Mouse (Mus musculus) T-cell, adult 2 months (primary cell): ENCODE measurements around the gene Manba.

Experiments used
- DNase-seq: peaks from one replicate; pipeline ENCODE4 v3.0.0; 2022; ENCODE audit warnings: low spot score

The Manba gene

GRCm38 (mm10) chr3:135531762-135532161, 46.4 kb downstream of the Manba start:
- no peak for DNase-seq

DNA sequence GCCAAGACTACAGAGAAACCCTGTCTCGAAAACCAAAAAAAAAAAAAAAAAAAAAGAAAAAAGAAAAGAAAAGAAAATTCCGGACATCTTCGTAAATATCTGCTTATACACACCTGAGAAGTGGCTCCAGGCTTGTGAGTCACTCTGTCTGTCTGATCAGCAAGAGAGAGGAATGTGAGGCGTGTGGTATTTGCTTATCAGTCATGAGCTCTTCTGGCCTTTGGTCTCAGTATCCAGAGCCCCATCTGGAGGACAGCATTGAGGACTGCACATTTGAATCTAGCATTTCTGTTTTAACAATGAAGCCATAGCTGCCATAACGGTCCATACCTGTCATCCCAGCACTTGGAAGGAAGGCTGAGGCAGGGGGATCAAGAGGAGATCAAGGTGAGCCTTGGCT, 48.7 kb downstream of the Manba start:
- DNase-seq, result no peak

GRCm38 (mm10) chr3:135546212-135546923, 61.0 kb downstream of the Manba start:
- DNase-seq, result no peak

GRCm38 (mm10) chr3:135547298-135547697, 61.9 kb downstream of the Manba start:
- DNase-seq, result no peak

- DNase-seq, result no peak
Observed at GRCm38 (mm10) chr3:135552874-135553273, 67.5 kb downstream of the Manba start.

GRCm38 (mm10) chr3:135555192-135555591, 69.8 kb downstream of the Manba start:
- no peak for DNase-seq

DNA sequence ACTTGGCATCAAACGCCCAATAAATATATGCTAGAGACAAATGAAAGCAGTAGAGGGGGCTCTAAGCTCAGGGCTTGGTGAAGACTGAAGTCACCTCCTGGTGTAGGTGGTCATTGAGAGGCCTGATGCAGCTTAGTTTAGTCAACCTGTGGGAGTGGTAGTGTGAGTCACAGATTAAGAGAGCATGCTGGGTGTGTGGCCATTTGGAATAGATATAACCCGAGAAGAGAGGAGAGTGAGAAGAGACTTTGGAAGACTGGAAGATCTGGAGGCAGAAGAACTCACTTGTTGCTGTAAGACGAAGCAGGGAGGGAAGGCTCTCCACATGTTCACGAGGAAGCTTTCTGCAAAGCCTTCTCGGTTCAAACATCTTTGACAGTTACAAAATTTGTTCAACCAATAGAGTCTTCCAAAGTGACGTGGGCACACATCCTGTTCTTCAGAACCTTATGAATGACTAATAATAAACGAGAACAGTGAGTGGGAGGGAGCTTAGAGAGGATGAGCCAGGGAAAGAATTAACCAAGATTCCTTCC, 70.7 kb downstream of the Manba start:
- DNase-seq, result no peak

GRCm38 (mm10) chr3:135556851-135557662, 71.6 kb downstream of the Manba start:
- no peak for DNase-seq

GRCm38 (mm10) chr3:135562036-135562435, 76.6 kb downstream of the Manba start:
- DNase-seq, result no peak

DNA sequence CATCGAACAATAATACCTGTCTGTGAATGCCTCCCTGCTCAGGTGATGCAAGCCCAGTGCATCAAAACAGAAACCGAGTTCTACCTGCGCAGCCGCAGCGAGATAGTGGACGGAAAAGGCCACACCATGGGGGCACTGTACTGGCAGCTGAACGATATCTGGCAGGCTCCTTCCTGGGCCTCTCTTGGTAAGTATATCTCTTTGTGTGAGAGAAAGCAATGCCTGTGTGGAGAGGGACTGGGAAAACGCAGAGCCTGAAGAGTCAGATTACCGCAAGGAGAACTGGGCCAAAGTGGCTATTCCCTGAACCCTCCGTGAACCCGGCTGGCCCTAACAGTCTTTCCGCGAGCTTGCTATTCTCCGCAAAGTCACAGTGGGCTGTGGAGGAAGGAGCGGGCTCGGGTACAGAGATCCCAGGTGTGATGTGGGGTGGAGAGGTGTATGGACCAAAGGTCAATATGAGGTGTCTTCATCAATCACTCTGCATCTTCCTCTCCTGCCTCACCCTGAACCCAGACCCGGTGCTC, 77.8 kb downstream of the Manba start:
- DNase-seq, result no peak

- DNase-seq, result no peak
Observed at GRCm38 (mm10) chr3:135564706-135565105, 79.3 kb downstream of the Manba start.

GRCm38 (mm10) chr3:135565306-135565705, 79.9 kb downstream of the Manba start:
- DNase-seq, result no peak

GRCm38 (mm10) chr3:135567888-135568287, 82.5 kb downstream of the Manba start:
- no peak for DNase-seq

- no peak for DNase-seq
Observed at GRCm38 (mm10) chr3:135568633-135569032, 83.2 kb downstream of the Manba start.

DNA sequence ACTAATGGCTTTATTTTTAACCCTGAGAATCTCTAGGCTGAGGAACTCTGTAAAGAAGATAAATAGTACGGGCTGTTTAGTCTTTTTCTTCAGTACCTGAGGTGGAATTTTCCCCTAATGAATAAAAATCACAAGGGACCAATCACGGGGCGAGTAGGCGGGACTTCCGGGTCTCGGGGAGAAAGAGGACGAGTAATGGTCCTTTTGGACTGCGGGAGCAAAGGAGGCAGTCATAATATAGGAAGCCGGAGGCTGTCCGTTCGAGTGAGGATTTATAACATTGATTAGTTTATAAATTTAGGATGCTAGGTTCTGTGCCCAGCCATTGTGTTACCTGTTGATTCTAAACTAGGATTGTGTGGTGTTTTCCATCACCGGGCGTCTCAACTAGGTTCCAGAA, 86.1 kb downstream of the Manba start:
- DNase-seq, result no peak

GRCm38 (mm10) chr3:135573051-135573450, 87.6 kb downstream of the Manba start:
- DNase-seq, result no peak

DNA sequence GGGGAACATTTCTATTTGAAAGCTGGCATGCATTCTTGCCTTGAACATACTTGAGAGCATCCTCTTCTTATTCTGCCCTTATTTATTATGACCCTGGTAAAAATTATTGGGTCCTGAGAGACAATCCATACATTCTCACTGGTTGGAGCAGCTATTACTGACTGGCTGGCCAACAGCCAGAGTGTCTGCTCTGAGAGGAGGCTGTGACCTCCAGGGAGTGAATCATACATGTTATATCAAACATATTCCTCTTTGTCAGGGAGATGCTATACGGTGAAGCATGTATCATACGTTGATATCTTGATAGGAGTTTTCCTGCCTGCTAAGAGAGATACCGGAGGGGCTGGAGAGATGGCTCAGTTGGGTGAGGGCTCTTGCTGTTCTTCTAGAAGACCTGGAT, 89.7 kb downstream of the Manba start:
- no peak for DNase-seq

DNA sequence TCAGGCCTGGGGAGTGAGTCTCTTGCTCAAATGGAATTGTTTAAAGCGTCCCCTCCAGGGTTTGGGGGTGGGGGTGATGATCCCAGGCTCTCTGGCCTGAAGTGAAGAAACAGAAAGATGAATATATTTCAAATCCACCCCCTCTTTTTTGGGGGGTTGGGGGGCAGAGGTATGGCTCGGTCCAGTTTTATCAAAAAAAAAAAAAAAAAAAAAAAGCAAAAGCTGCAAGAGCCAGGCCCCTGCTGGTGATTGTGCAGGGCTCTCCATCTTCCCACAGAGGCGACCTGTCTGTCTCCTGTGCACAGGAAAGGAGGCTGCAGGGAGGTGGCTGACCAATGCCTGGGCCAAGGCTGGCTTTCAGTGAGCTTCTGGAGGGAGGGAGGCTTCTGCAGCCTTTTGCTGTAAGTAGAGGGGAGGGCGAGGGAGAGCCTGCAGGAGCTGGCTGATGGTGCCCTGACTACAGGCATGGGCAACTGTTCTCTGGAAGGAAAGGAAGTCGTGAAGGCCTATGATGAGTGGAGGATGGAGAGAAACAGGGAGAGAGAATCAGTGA, 93.3 kb downstream of the Manba start:
- DNase-seq, result no peak

DNA sequence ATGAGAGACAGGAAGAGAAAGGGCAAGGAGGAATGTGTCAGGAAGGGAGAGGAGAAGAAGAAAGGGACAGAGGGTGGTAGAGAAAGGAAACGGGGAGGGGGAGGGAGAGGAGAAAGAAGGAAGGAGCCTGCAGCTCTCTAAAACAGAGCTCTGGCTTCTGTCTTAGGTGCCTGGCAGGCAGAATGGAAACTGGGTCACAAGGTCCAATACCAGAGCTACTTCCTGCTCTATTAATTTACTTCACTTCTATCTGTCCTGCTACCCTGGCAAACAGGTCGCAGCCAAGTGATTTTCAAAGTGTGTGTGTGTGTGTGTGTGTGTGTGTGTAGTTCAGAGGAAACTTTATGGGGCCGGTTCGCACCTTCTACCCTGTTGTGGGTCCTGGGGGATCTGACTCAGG, 93.8 kb downstream of the Manba start:
- DNase-seq, result no peak

GRCm38 (mm10) chr3:135580439-135581275, 95.2 kb downstream of the Manba start:
- no peak for DNase-seq

GRCm38 (mm10) chr3:135581606-135582117, 96.3 kb downstream of the Manba start:
- peak; percentile 18 for DNase-seq

GRCm38 (mm10) chr3:135582246-135582645, 96.8 kb downstream of the Manba start:
- DNase-seq, result no peak
